Mouse (Mus musculus) CH12.LX (cell line): ENCODE data around the gene Man2b2. TPM values are rescaled to one million over a fixed set of nuclear protein-coding genes. Genes with fewer than 3 reads are reported as not detected.

ENCODE experiments used
- DNase-seq: peaks from one replicate; pipeline ENCODE4 v3.0.0-alpha.2; 2013; ENCODE audit errors: extremely low read depth
- H3K27ac ChIP-seq: 2 replicates; pipeline ENCODE4 v1.5.1; 2012; ENCODE audit warnings: low read depth, mild to moderate bottlenecking, control low read depth, moderate library complexity; ENCODE audit not compliant: insufficient read depth
- H3K27me3 ChIP-seq: replicated peaks from 2 replicates; pipeline ENCODE3; 2012; ENCODE audit warnings: inconsistent platforms
- H3K36me3 ChIP-seq, 2 experiments: replicated peaks in 1 of 2; 2 replicates each; pipeline versions ENCODE3 to v1.6.1; 2012; ENCODE audit warnings: inconsistent platforms in 1 of 2, low read length in 1 of 2, mild to moderate bottlenecking in 1 of 2, mixed read lengths in 1 of 2, moderate library complexity in 1 of 2; ENCODE audit not compliant: control insufficient read depth in 1 of 2, insufficient read depth in 1 of 2
- H3K4me1 ChIP-seq, 2 experiments: 2 replicates each; pipeline ENCODE4 v1.6.1; 2012; ENCODE audit warnings: inconsistent platforms in 1 of 2, moderate library complexity in 1 of 2; ENCODE audit not compliant: insufficient read depth in 2 of 2, control insufficient read depth in 1 of 2
- H3K4me2 ChIP-seq: 2 replicates; pipeline ENCODE4 v1.6.1; 2012; ENCODE audit warnings: low read depth, mild to moderate bottlenecking, control low read depth; ENCODE audit not compliant: poor library complexity, insufficient read depth, severe bottlenecking
- H3K4me3 ChIP-seq, 3 experiments: fragments of 150-350 bp in 1 of 3; sonication (generic) in 1 of 3; replicated peaks in 1 of 3; 2 replicates each; pipeline versions ENCODE3 to v1.5.1; 2011 to 2012; ENCODE audit warnings: low read depth in 2 of 3, low read length in 2 of 3, mild to moderate bottlenecking in 2 of 3, moderate library complexity in 2 of 3, control low read depth in 1 of 3, improper control_type of control experiment in 1 of 3, inconsistent platforms in 1 of 3, mixed read lengths in 1 of 3; ENCODE audit not compliant: poor library complexity in 1 of 3
- H3K79me2 ChIP-seq: replicated peaks from 2 replicates; pipeline ENCODE4 v1.6.1; 2012; ENCODE audit warnings: mild to moderate bottlenecking, moderate library complexity; ENCODE audit not compliant: control insufficient read depth, poor library complexity, insufficient read depth, severe bottlenecking; ENCODE audit errors: extremely low read depth
- H3K9ac ChIP-seq: 2 replicates; pipeline ENCODE4 v1.6.1; 2012; ENCODE audit warnings: low read depth, mild to moderate bottlenecking, control low read depth, moderate library complexity; ENCODE audit not compliant: insufficient read depth
- H3K9me3 ChIP-seq: replicated peaks from 2 replicates; pipeline ENCODE3; 2012; ENCODE audit warnings: low read length, inconsistent platforms, mixed read lengths
- BHLHE40 ChIP-seq: IDR thresholded peaks from 2 replicates; pipeline ENCODE4 v1.6.1; 2011; ENCODE audit warnings: mild to moderate bottlenecking, low read depth, low read length, improper control_type of control experiment
- CHD2 ChIP-seq: IDR thresholded peaks from 2 replicates; pipeline ENCODE4 v1.6.1; 2011; ENCODE audit warnings: low read length, improper control_type of control experiment
- CTCF ChIP-seq, 2 experiments: IDR thresholded peaks in 1 of 2; conservative IDR thresholded peaks in 1 of 2; 2 replicates each; pipeline ENCODE4 v1.5.1; 2011 to 2012; ENCODE audit warnings: low read depth in 2 of 2, low read length in 2 of 2, improper control_type of control experiment in 1 of 2, inconsistent platforms in 1 of 2, mild to moderate bottlenecking in 1 of 2, moderate library complexity in 1 of 2
- EP300 ChIP-seq: IDR thresholded peaks from 2 replicates; pipeline ENCODE4 v1.6.1; 2011; ENCODE audit warnings: low read length, improper control_type of control experiment
- ETS1 ChIP-seq: conservative IDR thresholded peaks from 2 replicates; pipeline ENCODE4 v1.6.1; 2012; ENCODE audit warnings: low read depth, mild to moderate bottlenecking, inconsistent platforms, low read length, improper control_type of control experiment, moderate library complexity
- GABPA ChIP-seq: IDR thresholded peaks from 2 replicates; pipeline ENCODE4 v1.6.1; 2012; ENCODE audit warnings: low read depth, low read length, improper control_type of control experiment, inconsistent platforms; ENCODE audit not compliant: insufficient replicate concordance
- JUN ChIP-seq: IDR thresholded peaks from 2 replicates; pipeline ENCODE4 v1.6.1; 2011; ENCODE audit warnings: low read depth, mild to moderate bottlenecking, low read length, improper control_type of control experiment, moderate library complexity; ENCODE audit not compliant: insufficient read depth
- JUND ChIP-seq: conservative IDR thresholded peaks from 2 replicates; pipeline ENCODE4 v1.6.1; 2011; ENCODE audit warnings: low read depth, low read length, improper control_type of control experiment
- MAFK ChIP-seq: IDR thresholded peaks from 2 replicates; pipeline ENCODE4 v1.6.1; 2011; ENCODE audit warnings: low read length, improper control_type of control experiment; ENCODE audit not compliant: insufficient replicate concordance
- MAX ChIP-seq: IDR thresholded peaks from 2 replicates; pipeline ENCODE4 v1.6.1; 2011; ENCODE audit warnings: low read length, improper control_type of control experiment
- MAZ ChIP-seq: IDR thresholded peaks from 2 replicates; pipeline ENCODE4 v1.6.1; 2012; ENCODE audit warnings: low read depth, mild to moderate bottlenecking, inconsistent platforms, low read length, improper control_type of control experiment, moderate library complexity
- MXI1 ChIP-seq: IDR thresholded peaks from 2 replicates; pipeline ENCODE4 v1.6.1; 2011; ENCODE audit warnings: mild to moderate bottlenecking, low read depth, low read length, improper control_type of control experiment
- NELFE ChIP-seq: IDR thresholded peaks from 2 replicates; pipeline ENCODE4 v1.6.1; 2011; ENCODE audit warnings: low read depth, low read length, improper control_type of control experiment
- NRF1 ChIP-seq: IDR thresholded peaks from 2 replicates; pipeline ENCODE4 v1.6.1; 2014; ENCODE audit warnings: low read depth, mild to moderate bottlenecking, inconsistent platforms, low read length, improper control_type of control experiment, moderate library complexity
- PAX5 ChIP-seq: IDR thresholded peaks from 2 replicates; pipeline ENCODE4 v1.6.1; 2012; ENCODE audit warnings: low read length, inconsistent platforms, mixed read lengths
- POLR2A ChIP-seq: IDR thresholded peaks from 2 replicates; pipeline ENCODE4 v1.6.1; 2011; ENCODE audit warnings: low read depth, mild to moderate bottlenecking, improper control_type of control experiment, low read length
- RAD21 ChIP-seq: IDR thresholded peaks from 2 replicates; pipeline ENCODE4 v1.6.1; 2011; ENCODE audit warnings: low read depth, mild to moderate bottlenecking, low read length, improper control_type of control experiment, moderate library complexity
- RCOR1 ChIP-seq: conservative IDR thresholded peaks from 2 replicates; pipeline ENCODE4 v1.6.1; 2012; ENCODE audit warnings: low read depth, mild to moderate bottlenecking, inconsistent platforms, low read length, improper control_type of control experiment
- SIN3A ChIP-seq: IDR thresholded peaks from 2 replicates; pipeline ENCODE4 v1.6.1; 2012; ENCODE audit warnings: low read length, improper control_type of control experiment, inconsistent platforms
- SMC3 ChIP-seq: IDR thresholded peaks from 2 replicates; pipeline ENCODE4 v1.6.1; 2011; ENCODE audit warnings: low read depth, low read length, improper control_type of control experiment
- USF1 ChIP-seq: IDR thresholded peaks from 2 replicates; pipeline ENCODE4 v1.6.1; 2014; ENCODE audit warnings: low read depth, mild to moderate bottlenecking, inconsistent platforms, low read length, improper control_type of control experiment
- USF2 ChIP-seq: conservative IDR thresholded peaks from 2 replicates; pipeline ENCODE4 v1.6.1; 2011; ENCODE audit warnings: low read depth, low read length, improper control_type of control experiment
- ZC3H11A ChIP-seq: IDR thresholded peaks from 2 replicates; pipeline ENCODE4 v1.6.1; 2012; ENCODE audit warnings: low read depth, mild to moderate bottlenecking, inconsistent platforms, low read length, improper control_type of control experiment
- ZKSCAN1 ChIP-seq: IDR thresholded peaks from 2 replicates; pipeline ENCODE4 v1.6.1; 2012; ENCODE audit warnings: low read depth, inconsistent platforms, low read length, improper control_type of control experiment, borderline replicate concordance
- ZMIZ1 ChIP-seq: IDR thresholded peaks from 2 replicates; pipeline ENCODE4 v1.6.1; 2012; ENCODE audit warnings: low read depth, mild to moderate bottlenecking, inconsistent platforms, low read length, improper control_type of control experiment
- dilution Hi-C: fragments of 300-500 bp; cut with MboI; formaldehyde crosslinking; loops from 2 replicates; pipeline ENCODE4 v1.14.3; 2020; ENCODE audit warnings: low sequenced_read_pairs; ENCODE audit not compliant: extremely low pct_unique_long_range_greater_than_20kb, extremely low pct_ligation_motif_present
- in situ Hi-C: fragments of 300-500 bp; cut with MboI; formaldehyde crosslinking; loops from 3 replicates; pipeline ENCODE4 v1.14.3; 2019; ENCODE audit warnings: low sequenced_read_pairs, low pct_ligation_motif_present, low pct_unique_long_range_greater_than_20kb, mixed read lengths
- polyA plus RNA-seq: library from polyadenylated mRNA; unstranded; fragments of >175 nt; gene quantifications from 2 replicates; pipeline ENCODE4 v1.2.1, GENCODE M21; 2012; ENCODE audit warnings: low read depth; ENCODE audit not compliant: insufficient read length
- total RNA-seq, 2 experiments: library from RNA; depleted of rRNA; stranded (reverse); fragments of 300-350 nt in 1 of 2; fragments of >200 nt in 1 of 2; gene quantifications; 2 replicates each; pipeline ENCODE4 v1.2.3; 2012 to 2014

The Man2b2 gene
- total and polyA plus RNA-seq, 3 experiments, result 11.9 to 39.4 (median 29.9) TPM

DNA sequence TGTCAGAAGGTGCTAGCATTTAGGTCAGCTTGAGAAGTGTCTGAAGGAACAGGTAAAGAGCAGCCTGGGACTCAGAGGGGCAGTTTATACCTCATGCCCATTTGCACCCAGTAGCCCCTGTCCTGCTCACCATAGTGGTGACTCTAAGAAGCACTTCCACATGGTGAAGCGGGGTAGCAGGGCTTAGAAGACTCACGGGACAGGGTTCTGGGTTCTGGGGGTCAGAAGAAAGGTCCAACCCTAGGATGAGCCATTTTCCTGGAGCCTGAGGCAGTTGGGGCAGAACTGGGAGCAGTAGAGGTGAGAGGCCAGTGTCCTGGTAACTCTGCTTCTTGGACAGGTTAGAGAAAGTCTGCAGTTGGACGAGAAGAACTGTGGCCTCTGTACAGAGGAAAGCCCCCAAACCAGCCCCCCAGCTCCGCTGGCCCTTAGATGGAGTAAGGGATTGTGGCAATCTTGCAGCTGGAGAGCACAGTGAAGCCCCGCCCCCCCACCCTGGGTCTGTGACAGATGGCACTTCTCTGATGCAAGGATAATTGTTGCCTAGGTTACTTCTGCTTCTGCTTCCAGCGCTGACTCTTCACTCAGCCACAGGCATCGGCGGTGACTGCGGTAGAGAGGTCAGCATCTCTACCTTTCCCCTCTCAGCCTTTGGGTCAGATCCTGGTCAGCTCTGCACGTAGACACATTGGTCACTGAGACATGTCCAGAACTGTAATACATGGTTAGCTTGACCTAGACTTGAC is 63.3 kb downstream of the Man2b2 start:
- dilution Hi-C loops, result no loop called here
- TF ChIP-seq NRF1 (no peak), SMC3 (no peak), BHLHE40 (no peak), EP300 (no peak)
- in situ Hi-C loops, result no loop called here
- Histone ChIP-seq H3K4me3 (no peak overlapping the region), H3K79me2 (no peaks in the 10 kb centered on the region), H3K4me1 (peaks cover 0 to 12% of the 10 kb centered on the region in 2 experiments; a peak in 3 of 4 replicates), H3K27me3 (peaks cover 52% of the 10 kb centered on the region), H3K9me3 (peaks cover 18% of the 10 kb centered on the region), H3K27ac (no peak overlapping the region), H3K4me2 (peak overlapping the region; percentile 26; the same call in 1 of the 2 replicates), H3K9ac (no peak overlapping the region), H3K36me3 (no peaks in the 10 kb centered on the region)
- DNase-seq, result peak; percentile 29

GRCm38 (mm10) chr5:36759848-36760247 is 70.6 kb downstream of the Man2b2 start:
- in situ Hi-C loops, result loop anchor here (5.0 kb wide), 1 partner anchor 47 kb away; no protein-coding TSS in a partner anchor
- dilution Hi-C loops, result no loop called here
- DNase-seq, result no peak
- Histone ChIP-seq H3K9me3 (peaks cover 18% of the 10 kb centered on the region), H3K4me1 (peaks cover 5 to 15% of the 10 kb centered on the region in 2 experiments; a peak in 3 of 4 replicates), H3K36me3 (no peaks in the 10 kb centered on the region), H3K79me2 (no peaks in the 10 kb centered on the region), H3K27me3 (peaks cover 19% of the 10 kb centered on the region), H3K4me2 (no peak overlapping the region), H3K27ac (no peak overlapping the region), H3K4me3 (no peak overlapping the region), H3K9ac (no peak overlapping the region)
- TF ChIP-seq NRF1 (no peak), GABPA (no peak), PAX5 (no peak), NELFE (no peak), POLR2A (no peak), ZC3H11A (no peak), RAD21 (no peak), CHD2 (no peak), MXI1 (no peak)

- Histone ChIP-seq H3K27me3 (peaks cover 9% of the 10 kb centered on the region), H3K79me2 (no peaks in the 10 kb centered on the region), H3K4me2 (no peak overlapping the region), H3K27ac (no peak overlapping the region), H3K9ac (no peak overlapping the region), H3K4me3 (no peak overlapping the region), H3K9me3 (no peaks in the 10 kb centered on the region), H3K4me1 (peaks cover 7 to 12% of the 10 kb centered on the region in 2 experiments), H3K36me3 (no peaks in the 10 kb centered on the region)
- dilution Hi-C loops (no loop called here), in situ Hi-C loops (loop anchor here (5.0 kb wide), 1 partner anchor 50 kb away; no protein-coding TSS in a partner anchor)
- DNase-seq, result peak; percentile 52
- TF ChIP-seq USF1 (no peak), ETS1 (no peak), USF2 (no peak), MAFK (no peak), SIN3A (no peak), BHLHE40 (no peak), SMC3 (peak; percentile 45), POLR2A (no peak), JUN (no peak), JUND (peak; percentile 59), MAZ (no peak), ZMIZ1 (no peak), MAX (no peak), ZKSCAN1 (no peak), RCOR1 (no peak), CTCF (conservative IDR thresholded peaks at IDR 0.05 in 1 of 2, IDR thresholded peaks at IDR 0.05 in 1 of 2; ENCODE audit: low read depth in 2 of 2, low read length in 2 of 2) (peak; percentile 58 to 66; a peak in 3 of 4 replicates), EP300 (no peak), NELFE (no peak)
Measured at GRCm38 (mm10) chr5:36757033-36757432, 73.4 kb downstream of the Man2b2 start.
